Mouse (Mus musculus) gastrocnemius, postnatal 25 days (tissue): ENCODE measurements around the gene Gli3. TPM values are rescaled to one million over a fixed set of nuclear protein-coding genes. Genes with fewer than 3 reads are reported as not detected.
A peak's percentile ranks its signal among the peaks of the same experiment; 100 is the strongest.

Experiments
- DNase-seq: peaks from one replicate; pipeline ENCODE4 v3.0.0; 2022
- total RNA-seq, 2 experiments: library from RNA; stranded (reverse); gene quantifications; 1 replicate in 1 of 2; 2 replicates in 1 of 2; pipeline ENCODE4 v1.2.3; 2021

Gene Gli3
- total RNA-seq, 2 experiments from 2014 or later = 1.6 TPM

DNA sequence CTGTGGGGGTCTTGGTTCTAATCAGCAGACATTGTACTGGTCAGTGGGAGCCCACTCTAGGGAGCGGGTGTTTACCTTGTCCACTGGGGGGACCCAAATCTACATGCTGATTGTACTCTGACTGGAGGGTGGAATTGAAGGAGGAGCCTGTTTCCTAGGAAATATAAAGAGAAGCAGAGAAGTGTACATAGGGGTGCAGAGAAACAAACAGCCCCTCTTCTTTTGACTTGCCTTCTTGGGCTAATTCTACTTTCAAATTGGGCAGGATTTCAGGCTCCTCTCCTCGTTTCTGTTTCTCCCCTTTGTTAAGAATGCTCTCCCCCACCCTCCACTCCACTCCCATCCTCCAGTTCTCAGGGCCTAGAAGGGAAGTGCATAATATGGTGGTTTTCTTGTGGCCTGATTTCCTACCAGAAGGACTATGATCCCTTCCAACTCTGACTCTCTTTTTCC is 93.6 kb downstream of the Gli3 start:
- no peak for DNase-seq

DNA sequence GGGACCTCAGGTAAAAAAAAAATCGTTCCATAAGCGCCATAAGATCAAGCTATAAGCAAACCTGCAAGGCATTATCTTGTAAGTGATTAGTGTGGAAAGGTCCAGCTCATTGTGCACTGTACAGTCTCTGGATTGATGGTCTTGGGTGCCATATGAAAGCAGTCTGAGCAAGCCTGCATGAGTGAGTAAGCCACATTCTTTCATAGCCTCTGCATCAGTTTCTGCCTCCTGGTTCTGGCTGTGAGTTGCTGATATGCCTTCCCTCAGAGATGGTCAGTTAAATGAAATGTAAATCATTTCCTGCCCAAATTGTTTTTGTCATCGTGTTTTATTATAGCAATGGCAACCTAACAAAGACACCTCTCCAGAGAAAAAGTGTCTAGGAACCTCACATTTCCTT is 98.4 kb downstream of the Gli3 start:
- no peak for DNase-seq

DNA sequence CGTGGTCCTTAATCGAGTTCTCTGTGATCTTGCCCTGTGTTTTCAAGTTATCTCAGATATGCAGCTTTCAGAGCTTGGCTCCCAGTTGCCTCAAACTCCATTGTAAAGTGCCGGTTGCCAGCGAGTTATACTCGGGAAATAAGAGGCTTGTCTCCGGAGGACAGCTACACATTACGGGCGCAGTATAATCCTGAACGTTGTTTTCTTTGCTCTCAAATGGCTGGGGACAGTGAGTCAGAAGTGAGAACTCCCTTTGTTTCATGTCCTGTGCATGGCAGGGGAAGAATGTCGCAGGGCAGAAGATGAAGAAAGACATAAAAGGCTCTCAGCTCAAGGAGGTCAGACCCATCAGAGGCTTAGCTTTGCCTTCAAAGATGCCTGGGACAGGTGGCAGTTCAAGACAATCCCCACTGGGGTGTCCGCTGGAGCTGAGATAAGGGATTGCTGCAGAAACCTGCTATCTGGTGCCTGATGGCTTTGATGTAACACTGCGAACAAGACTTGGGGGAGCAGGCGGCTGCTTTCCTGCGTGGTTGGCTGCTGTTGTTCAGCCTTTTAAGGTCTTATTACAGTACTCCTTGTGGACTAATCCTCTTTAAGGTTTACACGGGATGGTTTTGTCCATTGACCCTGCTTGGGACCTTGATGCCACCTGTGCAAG is 108.0 kb downstream of the Gli3 start:
- DNase-seq = no peak

DNA sequence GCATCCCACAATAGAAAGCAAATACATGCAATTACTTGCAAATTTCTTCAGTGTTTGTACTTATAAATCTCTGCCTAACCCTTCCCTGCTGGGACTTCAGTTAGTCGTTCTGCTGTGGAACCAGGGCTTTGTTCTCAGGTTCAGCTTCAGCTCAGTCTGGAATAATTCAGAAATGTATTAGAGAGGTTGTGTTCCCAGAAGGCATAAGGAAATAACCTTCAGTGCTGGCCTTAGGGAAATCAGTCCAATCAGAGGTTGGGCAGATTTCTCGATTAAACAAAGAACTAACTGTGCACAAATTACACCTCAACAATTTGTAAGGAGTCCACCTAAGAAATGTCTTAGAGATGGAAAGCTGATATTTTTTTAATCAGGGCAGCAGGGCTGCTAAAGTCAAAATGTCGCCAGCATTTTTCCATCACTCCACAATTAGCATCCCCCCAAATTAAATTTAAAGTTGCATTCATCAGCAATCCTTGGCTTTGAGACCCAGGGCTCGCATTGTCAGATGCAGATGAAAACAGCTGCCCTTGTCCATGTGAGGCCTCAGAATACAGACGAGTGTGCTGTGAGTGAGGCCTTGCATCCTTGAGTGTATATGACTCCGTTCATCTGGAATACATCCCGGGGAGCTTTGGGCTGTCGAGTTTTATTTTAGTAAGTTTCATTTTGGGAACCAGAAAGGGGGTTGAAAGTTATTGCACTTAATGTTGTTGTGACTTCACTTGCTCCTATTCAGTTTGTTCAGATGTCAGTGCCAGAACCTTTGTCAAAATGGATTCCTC is 114.3 kb downstream of the Gli3 start:
- no peak for DNase-seq

DNA sequence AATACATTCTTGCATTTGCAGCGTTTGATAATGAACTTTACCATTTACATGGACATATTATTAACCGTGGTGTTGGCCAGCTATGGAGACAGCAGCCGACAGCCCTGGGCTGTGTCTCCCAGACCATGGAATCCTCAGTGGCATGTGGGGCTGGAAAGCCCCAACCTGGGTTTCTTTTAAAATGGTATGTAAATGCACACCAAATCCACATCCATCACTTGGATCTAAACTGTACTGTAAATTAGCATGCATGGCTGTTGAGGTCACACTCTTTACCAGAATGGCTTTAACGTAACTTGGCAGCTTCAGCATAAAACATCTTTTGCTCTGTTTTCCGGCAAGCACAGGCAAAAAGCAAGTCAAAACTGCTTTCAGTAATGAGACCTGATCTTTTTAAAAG is 117.4 kb downstream of the Gli3 start:
- no peak for DNase-seq

DNA sequence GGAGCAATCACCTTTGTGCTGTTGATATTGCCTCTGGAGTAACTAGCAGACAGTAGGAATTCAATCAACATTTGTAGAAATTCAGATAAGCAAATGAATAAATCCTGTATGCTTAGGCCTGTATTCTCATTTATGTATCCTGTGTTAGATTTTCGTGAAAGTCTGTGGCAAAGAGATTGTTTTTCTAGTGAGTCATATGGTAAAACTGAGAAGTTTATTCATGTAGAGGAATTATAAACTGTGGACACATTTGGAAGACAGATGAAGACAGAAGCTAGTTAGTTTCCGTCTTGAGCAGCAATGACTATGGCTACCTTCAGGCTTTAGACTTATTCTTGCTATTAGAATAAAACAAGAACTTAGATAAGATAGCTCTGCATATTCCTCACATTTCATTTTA is 122.9 kb downstream of the Gli3 start:
- DNase-seq = no peak

DNA sequence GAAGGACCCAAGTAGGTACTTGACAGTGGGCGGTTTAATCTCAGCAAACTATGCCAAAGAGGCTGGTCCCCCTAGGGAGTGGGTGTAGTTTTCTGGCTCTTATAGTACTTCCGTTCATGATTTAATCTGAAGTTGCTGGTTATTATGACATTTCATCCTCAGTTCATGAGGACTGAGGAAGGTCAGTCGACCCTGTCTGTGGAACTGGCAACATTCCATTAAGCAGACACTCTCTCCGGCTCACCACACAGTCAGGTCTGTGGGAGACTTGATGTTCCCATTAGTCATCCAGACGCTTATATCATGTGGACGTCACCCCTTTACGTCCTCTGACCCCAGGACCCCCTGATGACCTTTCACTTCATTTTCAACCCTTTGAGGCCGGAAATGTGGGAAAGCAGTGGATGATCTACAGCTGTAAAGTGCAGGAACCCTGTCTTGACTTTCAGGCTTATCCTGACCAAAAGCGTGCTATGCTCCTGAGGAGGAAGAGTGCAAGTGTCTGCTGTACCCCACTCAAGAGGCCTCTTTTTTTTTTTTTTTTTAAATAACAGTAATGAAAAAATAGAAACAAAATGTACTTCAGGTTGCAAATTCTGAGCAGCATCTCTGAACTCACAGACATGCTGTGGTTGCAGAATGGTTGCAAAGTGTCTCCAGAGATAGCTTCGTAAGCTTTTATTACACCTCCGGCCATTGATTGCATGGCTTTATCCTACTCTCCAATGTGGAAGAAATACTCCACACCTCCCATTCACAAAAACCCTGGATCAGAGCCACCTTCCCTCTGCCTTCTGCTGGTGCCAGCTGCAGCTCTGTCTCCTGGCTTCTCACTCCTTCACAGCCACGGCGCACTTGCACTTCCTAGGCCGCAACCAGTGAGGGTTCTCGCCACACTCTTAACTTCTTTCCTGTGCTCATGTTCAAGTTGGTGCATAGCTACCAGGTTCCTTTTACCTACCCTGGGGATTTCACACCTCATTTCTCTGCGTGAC is 125.5 kb downstream of the Gli3 start:
- DNase-seq = peak; percentile 15

DNA sequence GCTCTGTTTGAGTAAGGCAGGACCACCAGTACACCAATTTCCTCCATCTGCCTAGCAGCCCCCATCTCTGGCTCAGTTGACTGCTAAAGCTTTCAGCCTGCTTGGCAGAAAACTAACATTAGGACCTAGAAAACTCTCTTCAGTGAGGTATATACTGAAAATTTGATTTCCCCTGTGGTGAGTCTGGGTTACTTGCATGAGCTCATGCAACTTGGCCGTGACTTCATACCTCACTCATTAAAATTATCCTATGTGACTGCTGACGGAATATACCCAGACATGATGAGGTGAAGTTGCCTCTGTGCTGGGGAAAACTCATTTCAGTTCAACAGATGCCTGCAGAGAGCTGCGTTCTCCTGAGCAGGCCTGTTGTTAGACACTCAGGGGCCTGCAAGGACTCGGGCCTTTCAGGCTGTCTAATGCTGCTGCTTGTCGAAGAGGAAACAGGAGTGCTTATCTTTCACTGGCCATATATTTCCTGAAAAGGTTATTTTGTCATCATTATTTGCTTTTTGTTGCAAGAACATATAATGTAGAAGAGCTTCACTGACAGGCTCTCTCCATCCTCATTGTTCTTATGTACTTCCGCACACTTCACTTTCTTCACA is 127.4 kb downstream of the Gli3 start:
- no peak for DNase-seq

DNA sequence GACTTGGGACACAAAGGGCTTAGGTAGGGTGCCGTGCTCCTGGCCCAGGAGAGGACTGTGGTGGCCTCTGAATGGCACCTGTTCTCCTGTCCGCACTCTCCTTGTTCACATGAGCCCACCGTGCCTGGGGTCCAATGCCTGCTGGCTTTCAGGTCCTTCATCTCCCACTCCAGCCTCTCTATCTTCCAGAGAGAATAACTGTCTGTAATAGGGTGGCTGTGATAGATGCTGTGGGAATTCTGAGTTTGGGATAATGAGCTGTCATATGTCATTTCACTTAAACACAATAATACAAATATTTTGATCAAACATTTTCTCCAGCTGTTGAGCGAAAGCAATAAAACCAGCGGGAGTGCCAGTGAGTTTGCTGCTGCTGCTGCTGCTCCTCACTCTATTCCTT is 133.6 kb downstream of the Gli3 start:
- no peak for DNase-seq

DNA sequence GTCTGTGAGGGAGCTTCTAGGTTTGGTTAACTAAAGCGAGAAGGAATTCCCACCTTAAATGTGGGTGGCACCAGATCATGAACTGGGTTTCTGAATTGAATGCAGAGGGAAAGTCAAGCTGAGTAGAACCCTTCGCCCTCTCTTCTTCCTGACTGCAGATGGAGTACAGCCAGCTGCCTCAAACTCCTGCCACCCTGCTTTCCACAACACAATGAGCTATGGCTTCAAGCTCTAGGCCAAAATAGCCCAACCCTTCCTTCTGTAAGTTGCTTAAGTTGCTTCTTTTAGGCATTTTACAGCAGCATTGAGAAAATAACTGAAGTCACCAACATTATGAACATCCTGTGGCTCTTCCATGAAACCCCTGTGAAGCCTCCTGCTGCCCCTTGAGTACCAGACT is 136.7 kb downstream of the Gli3 start:
- DNase-seq = no peak

DNA sequence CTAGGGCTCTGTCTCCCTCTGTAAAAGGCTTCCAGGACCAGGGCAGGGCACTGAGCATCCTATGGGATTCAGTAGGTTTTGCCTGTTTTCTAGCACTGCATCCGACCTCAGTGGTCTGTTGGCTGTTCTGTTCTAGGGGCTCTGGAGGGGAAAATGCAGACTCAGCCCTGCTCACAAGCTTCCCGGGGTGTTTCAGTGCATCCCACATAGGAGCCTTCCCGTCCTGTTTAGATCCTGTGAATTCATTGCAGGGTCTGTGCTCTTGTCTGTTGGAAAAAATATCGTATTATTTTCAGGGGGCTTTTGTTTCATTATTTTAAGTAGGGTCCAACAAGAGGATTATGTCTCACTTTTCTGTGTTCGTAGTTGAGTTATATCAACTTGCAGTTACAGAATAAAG is 139.1 kb downstream of the Gli3 start:
- DNase-seq = no peak

DNA sequence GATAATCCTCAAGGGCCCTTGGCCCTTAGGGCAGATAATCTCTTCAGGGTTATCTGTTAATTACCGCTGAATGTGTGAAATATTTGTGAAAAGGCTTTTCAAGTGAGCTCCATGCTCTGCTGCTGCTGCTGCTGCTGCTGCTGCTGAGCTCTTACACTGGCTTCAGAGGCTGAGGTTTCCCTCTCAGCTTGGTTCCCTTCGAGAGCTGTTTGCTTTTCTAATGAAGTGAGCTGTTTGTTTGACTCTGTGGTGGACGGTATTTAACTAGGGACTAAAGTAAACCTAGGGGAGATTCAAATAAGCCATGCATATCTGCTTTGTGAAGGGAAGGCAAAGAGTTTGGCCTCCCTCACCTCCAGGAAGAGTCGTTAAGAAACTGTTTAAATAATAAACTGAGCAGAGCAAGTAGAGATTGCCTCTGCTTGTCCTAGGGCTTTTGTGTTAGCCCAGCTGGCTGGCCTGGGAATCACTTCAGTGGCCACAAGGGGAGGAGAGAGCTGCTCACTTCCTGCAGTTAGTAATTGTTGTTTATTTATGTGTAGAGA is 139.7 kb downstream of the Gli3 start:
- DNase-seq = no peak

DNA sequence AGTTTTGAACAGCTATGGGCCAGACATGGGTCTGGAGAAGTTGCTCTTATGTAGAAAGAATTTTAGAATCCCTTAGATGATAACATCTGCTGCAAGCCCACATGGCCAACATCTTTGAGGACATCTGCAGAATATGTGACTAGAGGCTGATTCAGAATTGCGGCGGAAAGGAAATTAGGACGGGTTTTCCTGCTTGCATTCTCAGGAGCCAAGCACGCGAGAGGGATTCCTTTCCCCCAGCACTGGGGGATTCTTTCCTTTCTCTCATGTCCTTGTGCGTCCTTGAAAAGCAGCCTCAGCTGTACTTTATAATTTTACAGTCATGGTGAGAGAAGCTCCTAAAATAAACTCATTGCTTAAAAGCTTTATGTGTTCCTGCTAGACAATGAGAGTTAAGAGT is 141.0 kb downstream of the Gli3 start:
- DNase-seq = no peak

DNA sequence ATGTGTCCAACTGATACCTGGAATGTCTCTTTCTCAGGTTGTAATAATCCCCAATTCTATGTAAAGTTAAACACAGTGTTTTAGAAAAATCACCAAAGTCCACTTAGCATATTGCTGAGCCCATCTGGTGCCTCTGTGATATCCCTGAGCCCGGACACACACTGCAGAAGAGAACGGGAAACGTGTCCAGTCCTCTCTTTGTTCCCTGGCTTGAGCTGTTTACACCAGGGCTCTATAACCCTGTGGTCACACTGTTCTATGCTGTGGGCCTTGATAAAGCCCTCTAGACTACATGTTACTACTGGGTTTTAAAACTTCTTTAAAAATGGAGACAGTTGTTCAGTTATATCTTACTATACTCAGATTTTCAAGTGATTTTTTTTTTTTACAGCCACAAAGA is 154.4 kb downstream of the Gli3 start:
- DNase-seq = no peak

DNA sequence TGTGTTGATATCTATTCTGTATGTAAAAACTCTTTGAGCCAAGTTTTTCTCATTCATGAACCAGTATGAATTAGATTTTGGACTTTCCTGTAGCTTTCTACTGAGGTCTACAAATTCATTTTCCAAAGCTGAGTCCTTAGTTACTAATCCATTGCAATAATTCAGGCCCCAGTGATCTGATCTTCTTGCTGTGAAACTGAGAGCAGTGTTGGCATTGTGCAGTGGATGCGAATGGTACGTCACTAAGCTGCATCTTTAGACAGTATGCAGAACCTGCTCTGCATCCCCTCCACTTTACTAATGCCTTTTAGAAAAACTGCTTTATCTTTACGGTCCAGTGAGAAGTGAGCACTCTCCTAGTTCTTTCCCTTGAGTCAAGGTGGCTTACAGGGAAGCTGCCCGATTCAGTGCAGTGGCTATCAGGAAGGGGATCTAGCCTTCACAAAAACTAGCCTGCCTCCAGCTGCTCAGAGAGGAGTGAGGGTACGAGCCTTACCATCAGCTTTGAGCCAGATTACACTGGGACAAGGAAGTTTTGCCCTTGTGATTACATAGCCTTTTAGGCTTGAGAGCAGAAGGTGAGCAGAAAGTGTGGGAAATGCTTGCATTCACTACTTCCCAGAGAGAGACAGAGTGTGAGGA is 155.1 kb downstream of the Gli3 start:
- DNase-seq = no peak

DNA sequence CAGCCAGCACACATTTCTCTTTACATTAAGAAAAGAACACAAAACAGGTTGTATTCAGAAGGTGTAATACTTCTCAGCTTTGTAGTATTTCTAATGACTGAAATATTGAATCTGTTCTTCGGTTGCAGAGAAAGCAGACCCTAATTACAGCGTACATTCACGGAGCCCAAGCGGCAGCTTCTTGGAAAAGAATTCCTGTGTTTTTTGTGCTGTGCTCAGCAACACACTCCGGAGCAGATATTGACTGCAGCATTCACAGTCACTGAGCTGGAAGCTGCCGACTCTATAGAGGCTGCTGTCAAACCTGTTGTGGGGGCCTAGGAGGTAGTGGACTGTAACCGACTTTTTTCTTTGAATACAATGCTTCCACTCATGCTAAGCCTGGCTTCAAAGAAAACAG is 158.0 kb downstream of the Gli3 start:
- no peak for DNase-seq

DNA sequence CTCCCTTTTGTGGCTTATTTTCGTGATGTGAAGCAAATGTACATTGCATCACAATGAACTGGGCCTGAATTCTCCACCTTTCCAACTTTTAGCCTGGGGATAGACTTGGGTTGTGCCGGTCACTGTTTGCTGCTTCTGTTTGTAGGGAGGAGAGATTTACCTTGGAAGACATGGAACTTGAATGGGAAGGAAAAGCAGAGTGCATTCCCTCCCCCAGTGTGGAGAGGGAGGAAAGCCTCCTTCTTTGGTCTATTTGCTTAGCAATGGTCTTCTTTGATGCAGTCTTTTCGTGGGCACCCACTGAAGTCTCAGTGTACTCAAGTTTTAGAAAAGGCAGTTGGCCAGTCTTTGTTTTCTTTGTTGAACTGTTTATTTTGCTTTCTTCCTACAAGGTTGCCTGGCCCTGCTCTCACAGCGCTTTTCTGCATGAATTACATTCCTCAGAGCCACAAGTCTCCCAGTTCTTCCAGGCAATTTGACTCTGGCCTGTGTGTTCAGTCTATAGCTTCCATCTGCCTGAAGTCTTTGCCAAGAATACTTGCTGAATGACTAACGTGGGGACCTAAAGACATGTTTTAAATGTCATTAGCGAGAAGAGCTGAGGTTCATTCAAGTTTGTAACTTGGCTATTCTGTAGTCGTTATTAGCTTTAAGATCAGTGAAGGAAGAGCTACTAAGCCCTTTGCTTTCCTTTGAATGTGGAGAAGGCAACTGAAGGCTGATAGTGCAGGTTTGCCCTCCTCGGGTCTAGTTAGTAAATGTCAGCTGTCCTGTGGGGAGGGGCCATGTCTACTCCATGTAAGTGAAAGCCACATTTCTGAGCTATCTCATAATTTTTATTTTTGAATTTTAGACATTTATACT is 161.7 kb downstream of the Gli3 start:
- no peak for DNase-seq

DNA sequence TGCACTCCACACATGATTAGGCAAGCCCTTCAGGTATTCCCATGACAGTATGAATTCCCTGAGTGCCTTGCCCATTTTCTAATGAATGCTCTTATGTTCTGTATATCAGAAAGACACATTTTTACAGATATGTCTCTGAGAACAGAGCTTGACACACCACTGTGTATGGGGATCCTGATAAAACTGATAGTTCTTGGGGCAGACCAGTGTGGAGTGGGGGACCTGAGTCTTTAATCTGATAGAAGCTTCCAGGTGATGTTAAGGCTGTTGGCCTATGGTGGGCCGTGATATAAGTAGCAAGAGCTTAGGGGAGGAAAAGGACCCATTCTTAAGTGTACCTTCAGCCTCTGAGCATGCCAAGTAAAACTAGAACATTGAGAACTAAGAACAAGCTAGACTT is 178.5 kb downstream of the Gli3 start:
- no peak for DNase-seq

DNA sequence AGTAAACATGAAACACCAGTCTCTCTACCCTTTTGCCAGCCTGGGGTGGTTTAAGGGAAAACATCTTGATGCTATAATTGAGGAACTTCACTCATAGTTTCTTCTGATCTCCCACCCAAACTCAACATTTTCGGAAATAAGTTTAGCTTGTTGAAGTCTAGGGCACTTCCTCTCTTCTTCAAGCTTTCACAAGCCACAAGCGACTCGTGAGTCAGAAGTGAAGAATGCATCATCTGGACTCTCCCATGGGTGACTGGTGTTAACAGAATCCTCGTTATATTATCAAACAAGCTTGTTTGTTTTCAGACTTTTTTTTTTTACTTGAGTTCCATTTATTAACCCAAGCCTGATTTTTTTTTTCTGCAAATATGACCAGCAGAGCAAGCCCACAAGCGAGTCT is 197.5 kb downstream of the Gli3 start:
- DNase-seq = no peak

DNA sequence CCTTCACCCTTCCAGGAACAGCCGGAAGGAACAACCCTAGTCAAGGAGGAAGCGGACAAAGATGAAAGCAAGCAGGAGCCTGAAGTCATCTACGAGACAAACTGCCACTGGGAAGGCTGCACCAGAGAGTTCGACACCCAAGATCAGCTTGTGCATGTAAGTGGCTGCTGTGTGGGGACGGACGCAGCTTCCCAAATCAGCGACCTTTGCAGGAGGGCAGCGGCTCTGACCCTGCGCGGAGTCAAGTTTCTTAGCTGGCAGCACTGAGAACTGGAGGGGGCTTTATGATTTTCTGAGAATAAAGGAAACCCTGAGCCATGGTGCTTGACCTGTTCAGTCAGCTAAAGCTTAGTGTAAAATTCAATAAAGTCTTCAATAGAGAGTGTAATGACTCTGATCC is 199.3 kb downstream of the Gli3 start:
- DNase-seq = no peak
